Comparison of ENCODE assay signal across 12 mouse cellular contexts in genomic region chr15:60762071-60762470, GRCm38 (mm10).
A peak's percentile ranks its signal among the peaks of the same experiment; 100 is the strongest.
DNase-seq lines count a peak whose midpoint lies in the region; ATAC-seq and TF ChIP-seq lines count a peak whose summit lies in the region.
"Had no signal": no experiment of that assay in that cellular context is flagged by ENCODE, and none has a peak within 500 bp of the region (broad histone marks: within the 10 kb centered on the region; RNA-seq: fewer than 3 reads in every experiment).

No protein-coding gene starts in this region.

- TF ChIP-seq POLR2A in cortical plate, adult 2 months (IDR thresholded peaks at IDR 0.05; ENCODE audit: extremely low read depth, insufficient read depth, low read length) = no peak

- H3K4me2 ChIP-seq in liver, postnatal 0 days (ENCODE audit: low read depth, low read length) = no peak overlapping the region
- H3K4me2 ChIP-seq in liver, embryonic 12.5 days = no peak overlapping the region
- H3K4me2 ChIP-seq: embryonic facial prominence, embryonic 13.5 days; neural tube, embryonic 12.5 days had no signal

- no peaks in the 10 kb centered on the region for H3K27me3 ChIP-seq in heart, embryonic 10.5 days (ENCODE audit: insufficient read depth, poor library complexity, severe bottlenecking)
- H3K27me3 ChIP-seq in liver, postnatal 0 days (ENCODE audit: insufficient read depth, low read length) = no peaks in the 10 kb centered on the region
- no peaks in the 10 kb centered on the region for H3K27me3 ChIP-seq in liver, embryonic 12.5 days (replicated peaks)
- H3K27me3 ChIP-seq: embryonic facial prominence, embryonic 13.5 days; neural tube, embryonic 12.5 days had no signal

- peak; percentile 18 to 42 for DNase-seq in heart, adult 18-20 months
- DNase-seq in heart, embryonic 10.5 days (ENCODE audit: low spot score) = no peak
- DNase-seq in liver, postnatal 0 days = no peak
- DNase-seq in spleen, postnatal 4 days (ENCODE audit: low spot score in 2 of 2) = no peak
- DNase-seq in right cerebral cortex, postnatal 10 days (ENCODE audit: low spot score in 2 of 2) = no peak
- DNase-seq: spleen, adult 18-20 months had no signal

- TF ChIP-seq CTCF in liver, postnatal 0 days (IDR thresholded peaks at IDR 0.05; ENCODE audit: low read depth) = peak; percentile 63
- peak; percentile 17; the same call in 1 of the 2 replicates for TF ChIP-seq CTCF in cortical plate, adult 2 months (IDR thresholded peaks at IDR 0.05; ENCODE audit: extremely low read depth, insufficient read depth, low read length)

- peaks cover 7% of the 10 kb centered on the region; the same call in 1 of the 2 replicates for H3K4me1 ChIP-seq in heart, embryonic 10.5 days
- H3K4me1 ChIP-seq in liver, postnatal 0 days (ENCODE audit: insufficient read depth) = no peaks in the 10 kb centered on the region
- H3K4me1 ChIP-seq in liver, embryonic 12.5 days = no peaks in the 10 kb centered on the region
- no peaks in the 10 kb centered on the region for H3K4me1 ChIP-seq in cortical plate, adult 2 months (ENCODE audit: control insufficient read depth, insufficient read depth, low read length)
- H3K4me1 ChIP-seq: neural tube, embryonic 12.5 days had no signal

- no peaks in the 10 kb centered on the region for H3K36me3 ChIP-seq in heart, embryonic 10.5 days
- H3K36me3 ChIP-seq in liver, postnatal 0 days (replicated peaks; ENCODE audit: insufficient read depth, low read length) = no peaks in the 10 kb centered on the region
- no peaks in the 10 kb centered on the region for H3K36me3 ChIP-seq in liver, embryonic 12.5 days
- H3K36me3 ChIP-seq: embryonic facial prominence, embryonic 13.5 days; neural tube, embryonic 12.5 days had no signal

- 58% methylated on average over 2 of the region's 2 CpGs for WGBS in heart, embryonic 10.5 days
- WGBS in liver, postnatal 0 days (ENCODE audit: insufficient replicate concordance) = 55% methylated on average over 2 of the region's 2 CpGs
- 49% methylated on average over 2 of the region's 2 CpGs for WGBS in liver, embryonic 12.5 days (ENCODE audit: insufficient replicate concordance)

- H3K9ac ChIP-seq in liver, postnatal 0 days (replicated peaks) = no peak overlapping the region
- H3K9ac ChIP-seq in liver, embryonic 12.5 days = no peak overlapping the region
- H3K9ac ChIP-seq: embryonic facial prominence, embryonic 13.5 days; neural tube, embryonic 12.5 days had no signal

- no peak for ATAC-seq in liver, postnatal 0 days
- ATAC-seq in liver, embryonic 12.5 days = no peak
- ATAC-seq in megakaryocyte progenitor cell, adult 5-6 weeks (replicated peaks; ENCODE audit: poor library complexity) = peak; percentile 48
- ATAC-seq: intestine, embryonic 16.5 days had no signal

- TF ChIP-seq EP300 in liver, postnatal 0 days (IDR thresholded peaks at IDR 0.05; ENCODE audit: low read depth) = no peak

- no peak overlapping the region for H3K4me3 ChIP-seq in heart, embryonic 10.5 days
- H3K4me3 ChIP-seq in liver, postnatal 0 days (ENCODE audit: low read depth, low read length) = no peak overlapping the region
- H3K4me3 ChIP-seq in liver, embryonic 12.5 days = no peak overlapping the region
- no peak overlapping the region for H3K4me3 ChIP-seq in cortical plate, adult 2 months (ENCODE audit: insufficient read depth, low read length)
- H3K4me3 ChIP-seq: embryonic facial prominence, embryonic 13.5 days; neural tube, embryonic 12.5 days had no signal

- H3K9me3 ChIP-seq in heart, embryonic 10.5 days = no peaks in the 10 kb centered on the region
- no peaks in the 10 kb centered on the region for H3K9me3 ChIP-seq in liver, postnatal 0 days (ENCODE audit: low read length)
- no peaks in the 10 kb centered on the region for H3K9me3 ChIP-seq in liver, embryonic 12.5 days (replicated peaks)
- H3K9me3 ChIP-seq: embryonic facial prominence, embryonic 13.5 days; neural tube, embryonic 12.5 days had no signal

- no peak overlapping the region for H3K27ac ChIP-seq in heart, embryonic 10.5 days
- H3K27ac ChIP-seq in liver, postnatal 0 days (ENCODE audit: low read depth) = no peak overlapping the region
- no peak overlapping the region for H3K27ac ChIP-seq in liver, embryonic 12.5 days
- no peak overlapping the region for H3K27ac ChIP-seq in cortical plate, adult 2 months (ENCODE audit: insufficient read depth, low read length)
- H3K27ac ChIP-seq: embryonic facial prominence, embryonic 13.5 days; neural tube, embryonic 12.5 days had no signal

Comparison
In these comparisons a context has a peak if more than half of its experiments do, and no peak if none do; other contexts are left out.
1. DNase-seq: peak in heart, adult 18-20 months (2 of 2); none in heart, embryonic 10.5 days (single experiment), liver, postnatal 0 days (single experiment), spleen, postnatal 4 days (0 of 2) and right cerebral cortex, postnatal 10 days (0 of 2).